Mouse (Mus musculus) embryonic facial prominence, embryonic 14.5 days (tissue): Measurements from ENCODE around the gene Ntn3. TPM values are rescaled to one million over a fixed set of nuclear protein-coding genes. Genes with fewer than 3 reads are reported as not detected.

Experiments
- ATAC-seq: fragments of 200-750 bp; cut with Nextera tagmentation; 2 replicates; pipeline ENCODE4 v1.8.0; 2017; ENCODE audit warnings: low read depth, moderate number of reproducible peaks, moderate TSS enrichment
- DNase-seq: peaks from one replicate; pipeline ENCODE4 v3.0.0-alpha.2; 2015; ENCODE audit warnings: low spot score
- H3K27ac ChIP-seq: fragments of 300-500 bp; sonication (generic); replicated peaks from 2 replicates; pipeline ENCODE4 v1.5.1; 2014; ENCODE audit warnings: low read depth, mild to moderate bottlenecking, low read length, moderate library complexity
- H3K27me3 ChIP-seq: fragments of 300-500 bp; sonication (generic); replicated peaks from 2 replicates; pipeline ENCODE4 v1.6.1; 2014; ENCODE audit warnings: low read length; ENCODE audit not compliant: control insufficient read depth, insufficient read depth
- H3K36me3 ChIP-seq: fragments of 300-500 bp; sonication (generic); 2 replicates; pipeline ENCODE4 v1.6.1; 2014; ENCODE audit warnings: low read length, mixed read lengths; ENCODE audit not compliant: control insufficient read depth, insufficient read depth
- H3K4me1 ChIP-seq: fragments of 300-500 bp; sonication (generic); 2 replicates; pipeline ENCODE4 v1.6.1; 2014; ENCODE audit warnings: antibody characterized with exemption, low read length; ENCODE audit not compliant: control insufficient read depth, insufficient read depth
- H3K4me2 ChIP-seq: fragments of 300-500 bp; sonication (generic); 2 replicates; pipeline ENCODE4 v1.6.1; 2014; ENCODE audit warnings: low read depth, mild to moderate bottlenecking, low read length, moderate library complexity, mixed read lengths
- H3K4me3 ChIP-seq: fragments of 300-500 bp; sonication (generic); 2 replicates; pipeline ENCODE4 v1.5.1; 2014; ENCODE audit warnings: low read depth, mild to moderate bottlenecking, low read length
- H3K9ac ChIP-seq: fragments of 300-500 bp; sonication (generic); 2 replicates; pipeline ENCODE4 v1.6.1; 2014; ENCODE audit warnings: low read depth, mild to moderate bottlenecking, low read length, moderate library complexity, mixed read lengths
- H3K9me3 ChIP-seq: fragments of 300-500 bp; sonication (generic); 2 replicates; pipeline ENCODE4 v1.6.1; 2016; ENCODE audit warnings: low read length; ENCODE audit not compliant: control insufficient read depth
- WGBS: fragments of 180-500 bp; shearing (Covaris S2); extraction: QIAGEN DNeasy Blood & Tissue Kit; methylation state at CpG from one replicate; pipeline ENCODE4 v1.1.7; 2014; 5-methylcytosine and 5-hydroxymethylcytosine counted together
- polyA plus RNA-seq: library from polyadenylated mRNA; unstranded; fragments of >200 nt; fragmentation: Nextera tagmentation; extraction: Ambion mirVana; gene quantifications from 2 replicates; pipeline ENCODE4 v1.2.1, GENCODE M21; 2014

Gene Ntn3
- polyA plus RNA-seq, 1 experiment from 2014 or later = 9.6 TPM

DNA sequence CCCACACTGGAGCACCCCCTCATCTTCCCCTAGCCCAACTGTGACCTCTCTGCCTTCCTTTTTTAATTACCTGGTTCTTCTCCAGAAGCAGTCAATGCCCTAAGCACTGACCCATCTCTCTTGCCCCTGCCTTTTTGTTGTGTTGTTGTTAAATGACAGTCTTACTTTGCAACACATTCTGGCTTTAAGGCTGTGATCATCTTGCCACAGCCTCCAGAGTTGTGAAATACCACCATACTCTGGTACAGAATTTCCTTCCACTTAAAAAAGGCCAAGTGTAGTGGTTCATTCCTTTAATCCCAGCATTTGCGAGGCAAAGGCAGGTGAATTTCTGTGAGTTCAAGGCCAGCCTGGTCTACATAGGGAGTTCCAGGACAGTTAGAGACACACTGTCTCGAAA is 18.4 kb downstream of the Ntn3 start:
- no peak for DNase-seq
- Histone ChIP-seq H3K9me3 (no peaks in the 10 kb centered on the region), H3K4me3 (no peak overlapping the region), H3K36me3 (peaks cover 13% of the 10 kb centered on the region), H3K27me3 (no peaks in the 10 kb centered on the region), H3K4me2 (no peak overlapping the region), H3K27ac (no peak overlapping the region), H3K4me1 (no peaks in the 10 kb centered on the region), H3K9ac (no peak overlapping the region)
- no peak for ATAC-seq
- 78% methylated on average over 2 of the region's 2 CpGs for WGBS

DNA sequence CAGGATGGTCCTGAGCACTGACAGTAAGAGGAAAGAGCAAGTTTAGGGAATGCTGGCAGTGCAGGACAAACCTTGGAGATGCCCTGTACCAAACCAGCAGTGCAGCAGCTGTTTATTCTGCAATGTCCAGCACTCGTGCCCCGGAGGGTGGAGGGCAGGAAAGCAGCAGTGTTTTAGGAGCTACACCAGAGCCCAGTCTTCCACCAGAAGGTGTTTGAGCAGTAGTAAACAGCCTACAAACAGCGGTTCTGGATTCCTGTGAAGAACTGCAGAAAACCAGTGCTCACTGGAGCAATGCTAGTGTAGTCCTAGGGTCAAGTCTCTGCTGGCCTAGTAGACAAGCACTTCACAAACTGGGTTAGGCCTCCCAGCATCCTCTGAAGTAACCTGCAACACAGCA is 35.1 kb downstream of the Ntn3 start:
- Histone ChIP-seq H3K4me3 (no peak overlapping the region), H3K4me1 (no peaks in the 10 kb centered on the region), H3K4me2 (no peak overlapping the region), H3K9me3 (no peaks in the 10 kb centered on the region), H3K9ac (0 out of 2 replicates have a peak overlapping the region, but pooled peaks have one; percentile 20), H3K27me3 (no peaks in the 10 kb centered on the region), H3K27ac (no peak overlapping the region), H3K36me3 (no peaks in the 10 kb centered on the region)
- 76% methylated on average over 3 of the region's 3 CpGs for WGBS
- no peak for ATAC-seq
- no peak for DNase-seq

DNA sequence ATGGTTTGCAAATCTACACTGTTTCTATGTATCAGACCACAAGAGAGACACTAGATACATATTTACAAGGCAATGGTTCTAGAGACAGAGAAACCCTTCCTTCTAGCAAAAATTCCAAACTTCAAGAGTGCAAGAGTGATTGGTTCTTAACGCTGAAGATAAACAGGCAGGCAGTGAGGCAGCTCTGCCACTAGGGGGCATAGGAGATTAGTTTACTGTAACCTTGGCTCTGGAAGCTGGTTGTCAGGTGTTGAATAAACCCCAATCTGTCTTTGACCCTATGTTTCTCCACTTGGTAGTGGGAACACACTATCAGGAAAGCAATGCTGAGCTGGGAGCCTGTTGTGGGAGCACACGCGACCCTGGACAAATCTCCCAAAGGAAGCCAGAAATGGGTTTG is 35.9 kb downstream of the Ntn3 start:
- no peaks in the 10 kb centered on the region for H3K4me1 ChIP-seq
- no peak overlapping the region for H3K9ac ChIP-seq
- no peaks in the 10 kb centered on the region for H3K36me3 ChIP-seq
- no peaks in the 10 kb centered on the region for H3K27me3 ChIP-seq
- ATAC-seq = no peak
- no peaks in the 10 kb centered on the region for H3K9me3 ChIP-seq
- DNase-seq = peak; percentile 74
- 6% methylated on average over 3 of the region's 3 CpGs for WGBS
- H3K4me2 ChIP-seq = no peak overlapping the region
- H3K27ac ChIP-seq = no peak overlapping the region
- H3K4me3 ChIP-seq = no peak overlapping the region

DNA sequence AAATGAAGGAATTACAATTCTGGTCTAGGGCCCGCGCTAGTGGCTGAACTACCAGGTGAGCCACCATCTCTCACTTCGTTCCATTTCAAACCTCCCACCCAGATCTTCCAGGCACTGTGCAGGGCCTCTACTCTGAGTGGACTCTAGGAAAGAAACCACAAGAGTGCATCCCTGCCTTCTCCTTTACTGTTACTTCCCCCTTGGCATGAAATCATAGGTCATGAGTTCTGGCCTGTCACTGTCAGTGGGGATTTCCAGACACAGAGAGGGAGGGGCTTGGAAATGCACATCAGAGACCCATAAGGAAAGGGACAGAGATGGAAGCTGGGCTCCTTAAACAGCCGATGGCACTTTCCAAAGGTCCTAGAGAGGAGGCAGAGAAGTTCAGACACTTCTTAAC is 37.6 kb downstream of the Ntn3 start:
- H3K4me2 ChIP-seq = no peak overlapping the region
- H3K4me1 ChIP-seq = peaks cover 6% of the 10 kb centered on the region
- H3K27ac ChIP-seq = no peak overlapping the region
- no peak overlapping the region for H3K9ac ChIP-seq
- no peaks in the 10 kb centered on the region for H3K27me3 ChIP-seq
- no peak overlapping the region for H3K4me3 ChIP-seq
- H3K36me3 ChIP-seq = peaks cover 9% of the 10 kb centered on the region
- DNase-seq = no peak
- ATAC-seq = no peak
- 84% methylated on average over 4 of the region's 4 CpGs for WGBS
- H3K9me3 ChIP-seq = no peaks in the 10 kb centered on the region

DNA sequence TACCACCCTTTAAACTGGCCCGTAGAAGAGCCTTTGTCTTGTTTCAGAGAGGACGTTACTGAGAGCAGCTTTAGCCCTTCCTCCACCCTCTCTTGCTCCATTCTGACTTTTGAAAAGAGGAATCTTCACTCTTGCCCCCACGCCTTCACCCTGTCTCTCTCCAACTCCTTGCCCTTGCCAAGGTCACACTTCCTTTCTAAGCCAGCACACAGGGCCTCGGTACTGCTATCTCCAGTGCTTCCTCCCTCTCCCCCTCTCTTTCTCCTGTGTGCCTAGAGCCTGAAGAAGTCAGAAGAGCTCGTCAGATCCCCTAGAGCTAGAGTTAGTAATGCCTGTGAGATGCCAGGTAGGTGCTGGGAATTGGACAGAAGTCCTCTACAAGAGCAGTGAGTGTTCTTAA is 38.6 kb downstream of the Ntn3 start:
- Histone ChIP-seq H3K4me3 (no peak overlapping the region), H3K36me3 (peaks cover 14% of the 10 kb centered on the region), H3K4me2 (no peak overlapping the region), H3K27me3 (no peaks in the 10 kb centered on the region), H3K9me3 (no peaks in the 10 kb centered on the region), H3K27ac (no peak overlapping the region), H3K4me1 (peaks cover 6% of the 10 kb centered on the region), H3K9ac (no peak overlapping the region)
- ATAC-seq (no peak), DNase-seq (no peak)
- 78% methylated on average over 5 of the region's 5 CpGs for WGBS

DNA sequence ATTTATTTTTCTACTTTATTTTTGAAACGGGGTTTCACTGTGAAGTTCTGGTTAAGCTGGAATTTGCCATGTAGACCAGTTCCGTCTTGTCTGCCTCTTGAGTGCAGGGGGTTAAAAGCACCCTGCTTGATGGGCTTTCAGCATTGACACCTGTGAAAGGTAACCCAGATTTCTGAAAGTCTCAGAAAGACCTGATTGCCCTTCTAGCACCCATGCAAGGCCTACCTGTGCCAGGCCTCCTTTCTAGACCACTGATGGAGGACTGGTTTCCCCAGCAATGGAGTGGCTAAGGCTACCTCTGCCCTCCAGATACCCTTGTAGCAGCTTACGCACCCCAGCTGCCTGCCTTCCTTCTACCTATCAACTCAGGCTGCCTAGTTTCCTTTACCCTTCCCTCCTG is 39.2 kb downstream of the Ntn3 start:
- ATAC-seq = no peak
- Histone ChIP-seq H3K4me2 (peak overlapping the region; percentile 85), H3K36me3 (peaks cover 19% of the 10 kb centered on the region), H3K9ac (peak overlapping the region; percentile 85), H3K4me3 (peak overlapping the region; percentile 86), H3K4me1 (peaks cover 6% of the 10 kb centered on the region), H3K27ac (peak overlapping the region; percentile 96), H3K27me3 (no peaks in the 10 kb centered on the region), H3K9me3 (no peaks in the 10 kb centered on the region)
- DNase-seq = no peak
- WGBS = 56% methylated on average over 3 of the region's 3 CpGs

DNA sequence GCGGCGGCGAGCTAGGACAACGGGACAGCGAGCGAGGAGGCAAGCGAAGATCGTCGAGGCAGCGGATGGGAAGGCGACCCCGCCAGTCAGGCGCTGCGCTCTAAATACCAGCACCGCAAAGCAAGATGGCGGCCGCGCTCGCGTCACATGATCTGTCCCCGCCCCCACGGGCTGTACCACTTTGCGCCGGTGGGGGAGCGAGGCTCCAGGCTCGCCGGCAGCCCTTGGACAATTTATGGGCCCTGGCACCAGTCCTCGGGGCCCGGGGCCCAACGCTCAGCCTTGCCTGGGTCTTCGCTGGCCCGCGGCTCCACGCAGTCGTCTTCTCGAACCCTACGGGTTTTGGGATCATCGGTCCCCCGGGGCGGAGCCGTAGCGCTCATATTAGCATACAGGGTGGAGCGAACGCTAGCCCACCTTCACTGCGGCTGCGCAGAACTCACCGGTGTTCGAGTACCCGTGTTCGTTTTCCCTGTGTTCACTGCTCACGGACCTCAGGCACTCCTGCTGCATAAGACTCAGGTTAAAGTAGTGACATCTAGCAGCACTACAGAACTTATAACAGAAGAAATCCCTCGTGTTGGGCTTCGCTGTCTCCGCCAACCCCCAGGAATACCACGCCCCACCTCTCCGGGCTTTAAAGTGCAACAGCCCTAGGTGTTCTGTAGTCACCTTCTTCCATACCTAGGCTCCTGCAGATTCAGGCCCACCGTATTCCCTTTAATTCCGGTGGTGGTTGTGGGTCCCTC is 39.8 kb downstream of the Ntn3 start, which contains the start of gene Atp6v0c:
Gene Atp6v0c (minus strand): TSS at position 386 of the 749 bp plus-strand sequence.
- Histone ChIP-seq H3K27me3 (no peaks in the 10 kb centered on the region), H3K4me2 (peak within 1 kb of the TSS; percentile 85), H3K4me1 (peaks cover 6% of the 10 kb centered on the region), H3K4me3 (peak within 1 kb of the TSS; percentile 86), H3K27ac (peak within 1 kb of the TSS; percentile 96), H3K9me3 (no peaks in the 10 kb centered on the region), H3K36me3 (peaks cover 21% of the 10 kb centered on the region), H3K9ac (peak within 1 kb of the TSS; percentile 85)
- DNase-seq = peak; percentile 97
- WGBS = under 1% methylated on average over 24 of the region's 58 CpGs
- ATAC-seq = peak; percentile 93

DNA sequence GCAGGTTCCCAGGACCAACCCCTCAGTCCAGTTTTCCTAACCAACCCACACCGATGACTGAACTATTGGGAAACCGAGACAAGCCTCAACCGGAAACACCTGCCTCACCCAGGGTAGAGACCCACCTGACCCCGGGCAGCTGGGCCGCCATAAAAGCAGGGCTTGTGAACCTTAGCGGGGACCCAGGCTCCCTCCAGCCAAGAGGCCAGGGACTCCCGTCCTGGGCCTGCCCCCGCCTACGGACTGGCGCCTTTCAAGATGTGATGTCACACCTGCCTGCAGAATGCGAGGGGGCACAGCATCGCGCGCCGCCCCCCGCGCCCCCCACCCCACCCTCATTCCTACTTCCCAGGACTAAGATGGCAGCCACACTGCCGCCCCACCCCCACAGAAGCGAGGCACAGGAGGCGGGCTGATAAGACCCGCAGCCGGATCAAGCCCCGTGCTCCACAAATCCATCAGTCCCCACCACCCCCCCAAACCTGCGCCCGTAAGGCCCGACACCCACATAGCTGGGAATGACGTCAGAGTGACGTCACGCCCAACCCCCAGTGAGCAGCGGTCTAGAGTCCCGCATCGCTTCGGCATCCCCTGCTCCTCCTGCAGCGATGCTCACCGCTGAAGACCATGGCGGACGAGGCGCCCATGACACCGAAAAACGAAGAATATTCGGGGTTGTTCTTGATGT is 40.6 kb downstream of the Ntn3 start:
- H3K9ac ChIP-seq = peak overlapping the region; percentile 85
- H3K9me3 ChIP-seq = no peaks in the 10 kb centered on the region
- H3K36me3 ChIP-seq = peaks cover 22% of the 10 kb centered on the region
- under 1% methylated on average over 32 of the region's 41 CpGs for WGBS
- H3K4me3 ChIP-seq = peak overlapping the region; percentile 86
- peak; percentile 70 for DNase-seq
- peak overlapping the region; percentile 85 for H3K4me2 ChIP-seq
- no peaks in the 10 kb centered on the region for H3K27me3 ChIP-seq
- H3K27ac ChIP-seq = peak overlapping the region; percentile 96
- peaks cover 6% of the 10 kb centered on the region for H3K4me1 ChIP-seq
- ATAC-seq = peak; percentile 55
